Mouse (Mus musculus) embryonic facial prominence, embryonic 11.5 days (tissue): ENCODE measurements around the gene Arl15. TPM values are rescaled to one million over a fixed set of nuclear protein-coding genes. Genes with fewer than 3 reads are reported as not detected.
"Not testable (repeated sequence)": the region's sequence is repeated elsewhere in the genome, so short reads cannot be mapped to it uniquely, and the experiment has no call there.

Experiments used
- ATAC-seq: fragments of 200-750 bp; cut with Nextera tagmentation; replicated peaks from 2 replicates; pipeline ENCODE4 v1.8.0; 2017; ENCODE audit warnings: low read depth; ENCODE audit not compliant: insufficient number of reproducible peaks, low FRiP score, low TSS enrichment
- DNase-seq: peaks from one replicate; pipeline ENCODE4 v3.0.0-alpha.2; 2015; ENCODE audit warnings: low spot score
- H3K27ac ChIP-seq: fragments of 300-500 bp; sonication (generic); replicated peaks from 2 replicates; pipeline ENCODE4 v1.5.1; 2014; ENCODE audit warnings: mild to moderate bottlenecking, low read depth, low read length, control low read depth
- H3K27me3 ChIP-seq: fragments of 300-500 bp; sonication (generic); 2 replicates; pipeline ENCODE4 v1.6.1; 2014; ENCODE audit warnings: mild to moderate bottlenecking, low read length, moderate library complexity, mixed read lengths; ENCODE audit not compliant: control insufficient read depth, insufficient read depth
- H3K36me3 ChIP-seq: fragments of 300-500 bp; sonication (generic); replicated peaks from 2 replicates; pipeline ENCODE4 v1.6.1; 2014; ENCODE audit warnings: low read depth, mild to moderate bottlenecking, low read length, moderate library complexity, mixed read lengths; ENCODE audit not compliant: control insufficient read depth, insufficient read depth
- H3K4me1 ChIP-seq: fragments of 300-500 bp; sonication (generic); 2 replicates; pipeline ENCODE4 v1.6.1; 2014; ENCODE audit warnings: low read length, mixed read lengths; ENCODE audit not compliant: control insufficient read depth, insufficient read depth
- H3K4me2 ChIP-seq: fragments of 300-500 bp; sonication (generic); 2 replicates; pipeline ENCODE4 v1.6.1; 2014; ENCODE audit warnings: low read depth, mild to moderate bottlenecking, control low read depth, low read length, moderate library complexity
- H3K4me3 ChIP-seq: fragments of 300-500 bp; sonication (generic); 2 replicates; pipeline ENCODE4 v1.5.1; 2014; ENCODE audit warnings: low read depth, low read length, control low read depth
- H3K9ac ChIP-seq: fragments of 300-500 bp; sonication (generic); replicated peaks from 2 replicates; pipeline ENCODE4 v1.6.1; 2014; ENCODE audit warnings: mild to moderate bottlenecking, control low read depth, low read length
- H3K9me3 ChIP-seq: fragments of 300-500 bp; sonication (generic); replicated peaks from 2 replicates; pipeline ENCODE4 v1.6.1; 2016; ENCODE audit warnings: mild to moderate bottlenecking, low read length, inconsistent platforms, mixed read lengths; ENCODE audit not compliant: control insufficient read depth
- WGBS: fragments of 180-500 bp; shearing (Covaris S2); extraction: QIAGEN DNeasy Blood & Tissue Kit; methylation state at CpG from one replicate; pipeline ENCODE4 v1.1.7; 2014; 5-methylcytosine and 5-hydroxymethylcytosine counted together
- polyA plus RNA-seq: library from polyadenylated mRNA; unstranded; fragments of >200 nt; fragmentation: Nextera tagmentation; extraction: Ambion mirVana; gene quantifications from 2 replicates; pipeline ENCODE4 v1.2.1, GENCODE M21; 2014

Arl15 gene
- polyA plus RNA-seq, 1 experiment from 2014 or later = 10.9 TPM

DNA sequence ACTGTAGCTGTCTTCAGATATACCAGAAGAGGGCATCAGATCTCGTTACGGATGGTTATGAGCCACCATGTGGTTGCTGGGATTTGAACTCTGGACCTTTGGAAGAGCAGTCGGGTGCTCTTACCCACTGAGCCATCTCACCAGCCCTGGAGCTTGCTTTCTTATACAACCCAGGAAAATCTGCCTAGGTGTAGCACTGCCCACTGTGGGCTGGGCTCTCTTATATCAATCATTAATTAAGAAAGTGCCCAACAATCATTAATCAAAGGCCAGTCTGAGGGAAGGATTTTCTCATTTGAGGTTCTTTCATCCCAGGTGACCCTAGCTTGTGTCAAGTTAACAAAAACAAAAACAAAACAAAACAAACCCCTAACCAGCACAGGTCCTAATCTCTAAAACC lies 4.3 kb upstream of the Arl15 start:
- 100% methylated on average over 1 of the region's 3 CpGs for WGBS
- H3K27ac ChIP-seq, H3K36me3 ChIP-seq, H3K9ac ChIP-seq, H3K4me1 ChIP-seq, DNase-seq, H3K4me3 ChIP-seq, ATAC-seq, H3K27me3 ChIP-seq, H3K4me2 ChIP-seq, H3K9me3 ChIP-seq: not testable (repeated sequence)

GRCm38 (mm10) chr13:113793637-113794036 lies 668 bp upstream of the Arl15 start:
- Histone ChIP-seq H3K27ac (peak overlapping the region; percentile 78; the same call in 1 of the 2 replicates), H3K9ac (peak overlapping the region; percentile 85), H3K4me1 (no peaks in the 10 kb centered on the region), H3K4me3 (peak overlapping the region; percentile 53), H3K36me3 (no peaks in the 10 kb centered on the region), H3K27me3 (no peaks in the 10 kb centered on the region), H3K4me2 (peak overlapping the region; percentile 59), H3K9me3 (no peaks in the 10 kb centered on the region)
- ATAC-seq (no peak), DNase-seq (no peak)
- WGBS = 71% methylated on average over 9 of the region's 9 CpGs

- no peaks in the 10 kb centered on the region for H3K9me3 ChIP-seq
- DNase-seq (peak; percentile 70), ATAC-seq (peak; percentile 42)
- WGBS = 2% methylated on average over 52 of the region's 52 CpGs
- no peaks in the 10 kb centered on the region for H3K27me3 ChIP-seq
- H3K36me3 ChIP-seq = no peaks in the 10 kb centered on the region
- H3K4me3 ChIP-seq = peak overlapping the region; percentile 79
- peak overlapping the region; percentile 84 for H3K27ac ChIP-seq
- peak overlapping the region; percentile 67 for H3K4me2 ChIP-seq
- peak overlapping the region; percentile 92 for H3K9ac ChIP-seq
- no peaks in the 10 kb centered on the region for H3K4me1 ChIP-seq
Observed at GRCm38 (mm10) chr13:113794705-113795655, 675 bp downstream of the Arl15 start.

DNA sequence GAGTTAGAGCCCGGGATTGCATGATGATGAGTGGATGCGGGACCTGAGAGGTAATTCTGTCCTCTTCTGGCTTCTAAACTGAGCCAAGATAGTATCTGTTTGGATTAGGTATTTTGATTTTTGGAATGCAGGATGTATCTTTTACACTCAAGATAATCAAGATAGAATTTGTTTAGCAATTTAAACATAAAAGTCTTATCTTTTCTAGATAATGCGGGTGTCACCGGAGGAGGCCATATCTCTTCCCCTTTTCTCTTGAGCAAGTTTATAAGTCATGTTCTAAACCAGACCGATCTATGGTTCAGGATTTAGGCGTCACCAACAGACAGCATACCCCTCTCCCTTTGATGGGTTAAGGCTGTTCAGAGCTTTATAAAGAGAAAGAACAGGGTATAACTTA lies 3.1 kb downstream of the Arl15 start:
- no peak overlapping the region for H3K27ac ChIP-seq
- H3K9ac ChIP-seq = no peak overlapping the region
- H3K27me3 ChIP-seq = no peaks in the 10 kb centered on the region
- ATAC-seq (no peak), DNase-seq (no peak)
- H3K36me3 ChIP-seq = no peaks in the 10 kb centered on the region
- H3K4me2 ChIP-seq = no peak overlapping the region
- no peak overlapping the region for H3K4me3 ChIP-seq
- no peaks in the 10 kb centered on the region for H3K4me1 ChIP-seq
- no peaks in the 10 kb centered on the region for H3K9me3 ChIP-seq
- 88% methylated on average over 6 of the region's 6 CpGs for WGBS

DNA sequence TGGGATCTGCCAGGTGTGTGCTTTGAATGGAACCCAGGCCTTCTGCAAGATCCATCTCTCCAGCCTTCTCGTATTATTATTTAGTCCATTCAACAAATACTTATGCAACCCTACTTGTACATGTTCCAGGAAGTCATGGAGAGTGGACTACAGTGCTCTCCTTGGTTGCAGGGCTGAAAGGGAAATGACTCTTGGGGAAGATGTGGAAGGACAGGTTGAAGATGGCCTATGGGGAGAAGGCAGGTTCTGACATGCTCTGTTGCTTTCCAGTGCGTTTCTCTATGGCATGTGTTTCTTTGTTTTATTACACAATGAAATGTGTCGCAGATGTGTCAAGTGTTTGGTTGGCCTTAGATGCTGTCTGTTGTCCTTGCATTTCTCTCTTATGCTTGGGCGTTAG lies 5.1 kb downstream of the Arl15 start:
- no peak overlapping the region for H3K27ac ChIP-seq
- H3K27me3 ChIP-seq = no peaks in the 10 kb centered on the region
- H3K36me3 ChIP-seq = no peaks in the 10 kb centered on the region
- H3K9me3 ChIP-seq = no peaks in the 10 kb centered on the region
- DNase-seq = no peak
- 87% methylated on average over 4 of the region's 4 CpGs for WGBS
- H3K4me2 ChIP-seq = no peak overlapping the region
- H3K4me1 ChIP-seq = no peaks in the 10 kb centered on the region
- H3K9ac ChIP-seq = no peak overlapping the region
- no peak for ATAC-seq
- H3K4me3 ChIP-seq = no peak overlapping the region

- Histone ChIP-seq H3K36me3 (no peaks in the 10 kb centered on the region), H3K4me1 (no peaks in the 10 kb centered on the region), H3K27me3 (no peaks in the 10 kb centered on the region), H3K9ac (no peak overlapping the region), H3K27ac (no peak overlapping the region), H3K4me3 (no peak overlapping the region), H3K4me2 (no peak overlapping the region), H3K9me3 (no peaks in the 10 kb centered on the region)
- ATAC-seq (no peak), DNase-seq (no peak)
- WGBS = 94% methylated on average over 4 of the region's 4 CpGs
Observed at GRCm38 (mm10) chr13:113800246-113800645, 5.9 kb downstream of the Arl15 start.

- Histone ChIP-seq H3K36me3 (no peaks in the 10 kb centered on the region), H3K4me2 (no peak overlapping the region), H3K9me3 (no peaks in the 10 kb centered on the region), H3K9ac (no peak overlapping the region), H3K4me3 (no peak overlapping the region), H3K27ac (no peak overlapping the region), H3K4me1 (no peaks in the 10 kb centered on the region), H3K27me3 (no peaks in the 10 kb centered on the region)
- ATAC-seq (no peak), DNase-seq (no peak)
- 82% methylated on average over 9 of the region's 9 CpGs for WGBS
Observed at GRCm38 (mm10) chr13:113802571-113802970, 8.3 kb downstream of the Arl15 start.

DNA sequence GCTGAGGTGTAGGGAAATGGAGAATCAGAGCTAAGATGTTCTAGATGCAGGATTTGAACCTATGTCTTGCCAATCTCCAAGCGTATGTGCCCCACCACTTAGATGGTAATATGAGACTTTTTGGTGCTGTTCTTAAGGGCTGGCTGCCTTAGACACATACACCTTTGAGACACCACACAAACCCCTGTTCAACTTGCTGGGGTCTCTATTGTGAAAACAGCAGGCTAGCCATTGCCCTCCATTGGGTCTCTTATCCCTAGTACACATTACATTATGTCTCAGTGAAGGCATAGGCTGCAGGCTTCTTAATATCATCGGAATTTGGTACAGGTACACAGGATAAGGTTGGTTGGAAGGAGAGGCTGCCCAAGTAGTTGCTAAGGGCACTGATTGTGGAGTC lies 16.8 kb downstream of the Arl15 start:
- Histone ChIP-seq H3K27ac (no peak overlapping the region), H3K4me3 (no peak overlapping the region), H3K36me3 (no peaks in the 10 kb centered on the region), H3K4me1 (no peaks in the 10 kb centered on the region; the same call in 1 of the 2 replicates), H3K9me3 (no peaks in the 10 kb centered on the region), H3K4me2 (no peak overlapping the region), H3K9ac (no peak overlapping the region), H3K27me3 (no peaks in the 10 kb centered on the region)
- WGBS = 92% methylated on average over 2 of the region's 2 CpGs
- no peak for ATAC-seq
- no peak for DNase-seq
